Mouse (Mus musculus) liver, postnatal 0 days (tissue): ENCODE results near the gene Actr5. TPM values are rescaled to one million over a fixed set of nuclear protein-coding genes. Genes with fewer than 3 reads are reported as not detected.
A peak's percentile ranks its signal among the peaks of the same experiment; 100 is the strongest.

Experiments used
- ATAC-seq: fragments of 200-750 bp; cut with Nextera tagmentation; 2 replicates; pipeline ENCODE4 v1.8.0; 2017; ENCODE audit warnings: mild to moderate bottlenecking, moderate library complexity
- DNase-seq: peaks from one replicate; pipeline ENCODE4 v3.0.0-alpha.2; 2016
- H3K27ac ChIP-seq: fragments of 300-500 bp; sonication (generic); 2 replicates; pipeline ENCODE4 v1.5.1; 2014; ENCODE audit warnings: antibody characterized with exemption, moderate library complexity, mild to moderate bottlenecking, low read depth
- H3K27me3 ChIP-seq: fragments of 300-500 bp; sonication (generic); 2 replicates; pipeline ENCODE4 v1.6.1; 2014; ENCODE audit warnings: low read length, control low read depth, mixed read lengths; ENCODE audit not compliant: insufficient read depth
- H3K36me3 ChIP-seq: fragments of 300-500 bp; sonication (generic); replicated peaks from 2 replicates; pipeline ENCODE4 v1.6.1; 2014; ENCODE audit warnings: mild to moderate bottlenecking, control low read depth, low read length, moderate library complexity, mixed read lengths; ENCODE audit not compliant: insufficient read depth
- H3K4me1 ChIP-seq: fragments of 300-500 bp; sonication (generic); 2 replicates; pipeline ENCODE4 v1.6.1; 2014; ENCODE audit warnings: antibody characterized with exemption, mild to moderate bottlenecking, control low read depth; ENCODE audit not compliant: insufficient read depth
- H3K4me2 ChIP-seq: fragments of 300-500 bp; sonication (generic); 2 replicates; pipeline ENCODE4 v1.6.1; 2014; ENCODE audit warnings: low read depth, mild to moderate bottlenecking, low read length, moderate library complexity, mixed read lengths
- H3K4me3 ChIP-seq: fragments of 300-500 bp; sonication (generic); 2 replicates; pipeline ENCODE4 v1.5.1; 2014; ENCODE audit warnings: low read depth, low read length
- H3K9ac ChIP-seq: fragments of 300-500 bp; sonication (generic); replicated peaks from 2 replicates; pipeline ENCODE4 v1.6.1; 2014; ENCODE audit warnings: mild to moderate bottlenecking, moderate library complexity
- H3K9me3 ChIP-seq: fragments of 300-500 bp; sonication (generic); 2 replicates; pipeline ENCODE4 v1.6.1; 2016; ENCODE audit warnings: mild to moderate bottlenecking, control low read depth, low read length, mixed read lengths
- CTCF ChIP-seq: sonication (generic); IDR thresholded peaks from 2 replicates; pipeline ENCODE4 v1.5.1; 2016; ENCODE audit warnings: antibody characterized with exemption, low read depth
- EP300 ChIP-seq: IDR thresholded peaks from 2 replicates; pipeline ENCODE4 v1.6.1; 2016; ENCODE audit warnings: antibody characterized with exemption, low read depth, mild to moderate bottlenecking
- WGBS: fragments of 180-500 bp; shearing (Covaris S2); extraction: QIAGEN DNeasy Blood & Tissue Kit; methylation state at CpG from one replicate; pipeline ENCODE4 v1.1.7; 2014; ENCODE audit not compliant: insufficient replicate concordance; 5-methylcytosine and 5-hydroxymethylcytosine counted together
- polyA plus RNA-seq: library from polyadenylated mRNA; unstranded; fragments of >200 nt; fragmentation: Nextera tagmentation; extraction: Ambion mirVana; gene quantifications from 2 replicates; pipeline ENCODE4 v1.2.1, GENCODE M21; 2015

Actr5 gene
- polyA plus RNA-seq, 1 experiment from 2014 or later: 2.8 TPM

DNA sequence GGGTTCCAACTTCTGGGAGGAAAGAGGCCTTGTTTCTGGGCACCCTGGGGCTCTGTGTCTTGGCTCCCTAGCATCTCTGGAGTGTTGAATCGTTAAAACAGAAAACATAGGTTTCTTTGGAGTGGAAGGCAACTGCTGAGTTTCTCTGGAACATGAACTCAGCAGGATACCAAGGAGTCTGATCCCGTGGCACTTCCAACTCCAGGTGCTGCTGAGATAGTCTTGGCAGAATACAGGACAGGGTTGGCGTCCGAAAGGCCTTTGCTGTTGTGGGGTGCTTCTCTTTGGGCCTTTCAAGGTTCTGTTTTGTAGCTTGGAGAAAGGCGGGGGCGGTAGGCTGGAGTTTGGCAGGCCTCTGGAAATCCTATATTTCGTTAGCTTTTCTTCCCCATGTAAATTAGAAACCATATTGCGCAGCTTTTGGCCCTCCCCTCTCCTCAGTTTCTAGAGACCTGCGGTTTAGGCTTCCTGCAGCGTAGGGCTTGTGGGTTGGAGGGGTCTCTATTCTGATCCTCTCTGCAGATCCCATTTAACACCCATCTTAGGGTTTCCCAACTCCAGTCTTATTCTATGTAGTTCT is 11.9 kb upstream of the Actr5 start:
- H3K9ac ChIP-seq: no peak overlapping the region
- H3K36me3 ChIP-seq: no peaks in the 10 kb centered on the region
- TF ChIP-seq CTCF: no peak
- TF ChIP-seq EP300: no peak
- H3K4me1 ChIP-seq: peaks cover 3% of the 10 kb centered on the region; the same call in 1 of the 2 replicates
- ATAC-seq (no peak), DNase-seq (no peak)
- H3K4me3 ChIP-seq: no peak overlapping the region
- H3K9me3 ChIP-seq: no peaks in the 10 kb centered on the region
- H3K27ac ChIP-seq: no peak overlapping the region
- H3K27me3 ChIP-seq: peaks cover 99% of the 10 kb centered on the region
- 8% methylated on average over 10 of the region's 10 CpGs for WGBS
- H3K4me2 ChIP-seq: peak overlapping the region; percentile 19; the same call in 1 of the 2 replicates

DNA sequence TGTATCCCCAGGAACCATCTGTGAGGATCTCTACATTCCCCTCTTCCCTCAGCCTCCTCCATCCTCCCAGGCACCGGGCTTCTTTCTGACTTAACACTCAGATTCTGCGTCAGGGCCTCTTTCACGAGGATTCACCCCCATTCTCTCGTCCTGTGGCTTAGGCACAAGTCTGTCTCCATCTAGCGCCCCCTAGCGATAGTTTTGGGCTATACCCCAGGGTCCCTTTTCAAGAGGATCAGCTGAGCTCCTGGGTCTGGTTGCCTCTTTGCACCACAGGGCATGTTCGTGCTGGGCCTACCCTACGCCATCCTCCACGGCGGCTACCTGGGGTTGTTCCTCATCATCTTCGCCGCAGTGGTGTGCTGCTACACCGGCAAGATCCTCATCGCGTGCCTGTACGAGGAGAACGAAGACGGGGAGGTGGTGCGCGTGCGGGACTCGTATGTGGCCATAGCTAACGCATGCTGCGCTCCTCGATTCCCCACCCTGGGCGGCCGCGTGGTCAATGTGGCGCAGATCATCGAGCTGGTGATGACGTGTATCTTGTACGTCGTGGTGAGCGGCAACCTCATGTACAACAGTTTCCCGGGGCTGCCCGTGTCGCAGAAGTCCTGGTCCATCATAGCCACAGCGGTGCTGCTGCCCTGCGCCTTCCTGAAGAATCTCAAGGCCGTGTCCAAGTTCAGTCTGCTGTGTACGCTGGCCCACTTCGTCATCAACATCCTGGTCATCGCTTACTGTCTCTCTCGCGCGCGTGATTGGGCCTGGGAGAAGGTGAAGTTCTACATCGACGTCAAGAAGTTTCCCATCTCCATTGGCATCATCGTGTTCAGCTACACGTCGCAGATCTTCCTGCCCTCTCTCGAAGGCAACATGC is 10.9 kb upstream of the Actr5 start:
- Histone ChIP-seq H3K4me1 (peaks cover 3% of the 10 kb centered on the region; the same call in 1 of the 2 replicates), H3K9ac (no peak overlapping the region), H3K9me3 (no peaks in the 10 kb centered on the region), H3K4me3 (no peak overlapping the region), H3K4me2 (peak overlapping the region; percentile 19), H3K27ac (no peak overlapping the region), H3K27me3 (peaks cover 96% of the 10 kb centered on the region), H3K36me3 (no peaks in the 10 kb centered on the region)
- peak; percentile 72 for TF ChIP-seq CTCF
- no peak for TF ChIP-seq EP300
- ATAC-seq (0 out of 2 replicates have a peak, but pooled peaks have one; percentile 21), DNase-seq (peak; percentile 72)
- 5% methylated on average over 53 of the region's 53 CpGs for WGBS

DNA sequence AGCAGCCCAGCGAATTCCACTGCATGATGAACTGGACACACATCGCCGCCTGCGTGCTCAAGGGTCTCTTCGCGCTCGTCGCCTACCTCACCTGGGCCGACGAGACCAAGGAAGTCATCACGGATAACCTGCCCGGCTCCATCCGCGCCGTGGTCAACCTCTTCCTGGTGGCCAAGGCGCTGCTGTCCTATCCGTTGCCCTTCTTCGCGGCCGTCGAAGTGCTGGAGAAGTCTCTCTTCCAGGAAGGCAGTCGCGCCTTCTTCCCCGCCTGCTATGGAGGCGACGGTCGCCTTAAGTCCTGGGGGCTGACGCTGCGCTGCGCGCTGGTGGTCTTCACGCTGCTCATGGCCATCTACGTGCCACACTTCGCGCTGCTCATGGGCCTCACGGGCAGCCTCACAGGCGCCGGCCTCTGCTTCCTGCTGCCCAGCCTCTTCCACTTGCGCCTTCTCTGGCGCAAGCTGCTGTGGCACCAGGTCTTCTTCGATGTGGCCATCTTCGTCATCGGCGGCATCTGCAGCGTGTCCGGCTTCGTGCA is 10.2 kb upstream of the Actr5 start:
- Histone ChIP-seq H3K9me3 (no peaks in the 10 kb centered on the region), H3K4me1 (peaks cover 3% of the 10 kb centered on the region; the same call in 1 of the 2 replicates), H3K27me3 (peaks cover 96% of the 10 kb centered on the region), H3K4me3 (peak overlapping the region; percentile 22; the same call in 1 of the 2 replicates), H3K9ac (no peak overlapping the region), H3K36me3 (no peaks in the 10 kb centered on the region), H3K27ac (no peak overlapping the region), H3K4me2 (peak overlapping the region; percentile 44)
- DNase-seq (no peak), ATAC-seq (no peak)
- WGBS: 3% methylated on average over 47 of the region's 47 CpGs
- no peak for TF ChIP-seq EP300
- no peak for TF ChIP-seq CTCF

DNA sequence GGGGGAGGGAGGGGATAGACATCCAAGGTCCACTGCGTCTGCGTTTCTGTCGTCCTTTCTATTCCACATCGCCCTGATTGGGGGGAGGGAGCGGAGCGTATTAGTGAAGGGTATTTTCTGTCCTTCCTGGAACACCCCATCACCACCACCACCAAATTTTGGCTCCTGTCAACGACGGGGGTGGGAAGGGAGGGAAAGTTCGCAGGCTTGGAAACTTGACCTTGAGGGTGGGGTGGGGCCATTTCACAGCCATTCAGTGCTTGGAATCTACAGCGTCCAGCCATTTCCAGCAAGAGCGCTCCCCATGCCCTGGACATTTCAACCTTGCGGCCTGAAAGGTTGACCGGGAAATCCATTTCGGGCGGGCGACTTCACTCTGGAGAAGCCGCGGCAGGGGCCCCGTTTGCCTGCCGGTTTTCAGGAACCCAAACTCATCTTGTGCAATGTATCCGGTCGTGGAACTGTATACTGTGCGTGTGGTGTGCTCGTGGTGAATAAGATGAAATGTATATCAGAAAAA is 9.5 kb upstream of the Actr5 start:
- Histone ChIP-seq H3K4me2 (peak overlapping the region; percentile 44), H3K4me1 (peaks cover 3% of the 10 kb centered on the region; the same call in 1 of the 2 replicates), H3K27me3 (peaks cover 91% of the 10 kb centered on the region), H3K4me3 (peak overlapping the region; percentile 22; the same call in 1 of the 2 replicates), H3K27ac (no peak overlapping the region), H3K36me3 (no peaks in the 10 kb centered on the region), H3K9ac (no peak overlapping the region), H3K9me3 (no peaks in the 10 kb centered on the region)
- no peak for TF ChIP-seq EP300
- TF ChIP-seq CTCF: no peak
- DNase-seq (no peak), ATAC-seq (no peak)
- 2% methylated on average over 24 of the region's 24 CpGs for WGBS

DNA sequence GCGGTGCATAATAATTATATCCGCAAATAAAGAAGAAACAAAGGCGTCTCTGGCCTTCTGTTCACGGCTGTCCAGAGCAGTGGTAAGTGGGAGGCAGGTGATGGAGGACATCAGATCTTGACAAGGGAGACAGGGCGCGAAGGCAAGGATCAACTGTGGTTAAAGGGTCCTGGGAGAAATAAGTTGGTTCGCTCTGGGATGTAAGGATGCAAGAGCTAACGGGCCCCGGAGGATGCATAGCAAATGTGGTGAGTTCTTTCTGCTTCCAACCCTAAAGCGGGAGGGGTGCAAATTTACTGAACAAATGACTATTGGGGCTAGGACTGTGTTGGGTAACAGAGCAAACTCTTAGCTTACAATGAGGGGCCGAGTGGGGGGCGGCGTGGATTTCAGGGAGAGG is 9.0 kb upstream of the Actr5 start:
- Histone ChIP-seq H3K27ac (no peak overlapping the region), H3K9me3 (no peaks in the 10 kb centered on the region), H3K27me3 (peaks cover 88% of the 10 kb centered on the region), H3K4me3 (no peak overlapping the region), H3K36me3 (no peaks in the 10 kb centered on the region), H3K4me2 (no peak overlapping the region), H3K4me1 (peaks cover 3% of the 10 kb centered on the region; the same call in 1 of the 2 replicates), H3K9ac (no peak overlapping the region)
- ATAC-seq (no peak), DNase-seq (no peak)
- TF ChIP-seq EP300 (no peak), CTCF (no peak)
- WGBS: 5% methylated on average over 13 of the region's 13 CpGs

DNA sequence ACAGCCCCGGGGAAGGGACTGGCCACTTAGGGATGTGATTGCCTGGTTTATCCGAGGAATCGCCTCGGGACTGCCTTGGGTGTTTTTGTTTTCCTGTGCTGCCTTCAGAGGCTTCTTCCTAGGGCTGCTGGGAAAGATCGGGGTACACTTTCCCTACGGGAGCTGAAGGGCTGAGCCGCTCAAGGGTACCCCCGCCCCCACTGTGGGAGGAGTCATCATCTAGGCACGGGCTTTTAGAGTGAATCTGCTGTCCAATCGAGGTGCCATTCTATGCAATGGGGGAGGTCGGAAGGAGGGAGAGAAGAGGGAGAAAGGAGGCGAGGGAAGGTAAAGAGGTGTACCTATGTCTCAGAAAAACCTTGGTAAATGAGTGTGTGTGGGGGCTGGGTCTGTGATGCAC is 8.4 kb upstream of the Actr5 start:
- no peak for TF ChIP-seq EP300
- TF ChIP-seq CTCF: no peak
- Histone ChIP-seq H3K27ac (no peak overlapping the region), H3K4me1 (peaks cover 3% of the 10 kb centered on the region; the same call in 1 of the 2 replicates), H3K4me3 (no peak overlapping the region; the same call in 1 of the 2 replicates), H3K4me2 (no peak overlapping the region), H3K9me3 (no peaks in the 10 kb centered on the region), H3K9ac (no peak overlapping the region), H3K27me3 (peaks cover 88% of the 10 kb centered on the region), H3K36me3 (no peaks in the 10 kb centered on the region)
- no peak for ATAC-seq
- WGBS: 3% methylated on average over 12 of the region's 12 CpGs
- no peak for DNase-seq
